In genomic region chr9:118794668-118795067, GRCm38 (mm10) we compare ENCODE assay signal across 22 mouse cellular contexts.
A peak's percentile ranks its signal among the peaks of the same experiment; 100 is the strongest.
DNase-seq lines count a peak whose midpoint lies in the region; ATAC-seq and TF ChIP-seq lines count a peak whose summit lies in the region.
"Had no signal": no experiment of that assay in that cellular context is flagged by ENCODE, and none has a peak within 500 bp of the region (broad histone marks: within the 10 kb centered on the region; RNA-seq: fewer than 3 reads in every experiment).

No protein-coding gene starts in this region.

- no peak for TF ChIP-seq POLR2A in thymus, adult 2 months (IDR thresholded peaks at IDR 0.05; ENCODE audit: control insufficient read depth, extremely low read depth, insufficient read depth, low read length, poor library complexity)

- no peak for DNase-seq in forebrain, embryonic 10.5 days (ENCODE audit: extremely low spot score, low spot score)
- DNase-seq in embryo, embryonic 11 days, result peak; percentile 71
- no peak for DNase-seq in thymus, postnatal 14 days
- DNase-seq in thymus, adult 2 months, result no peak
- no peak for DNase-seq in cerebellum, postnatal 4 days (ENCODE audit: low spot score in 2 of 2)
- DNase-seq: adrenal gland, adult 8-10 months; cerebellum, postnatal 10 days; gastrocnemius, postnatal 10 days; lung, adult 18-20 months; lung, postnatal 36 days; thymus, postnatal 25 days had no signal

- ATAC-seq in forebrain, embryonic 15.5 days (replicated peaks), result no peak
- 0 out of 2 replicates have a peak, but pooled peaks have one; percentile 29 for ATAC-seq in embryonic facial prominence, embryonic 15.5 days (ENCODE audit: insufficient number of reproducible peaks, low FRiP score, low TSS enrichment, low read depth)
- no peak for ATAC-seq in limb, embryonic 15.5 days (ENCODE audit: insufficient number of reproducible peaks, low FRiP score, low TSS enrichment, low read depth)
- ATAC-seq: CD4-positive, CD25-positive, alpha-beta regulatory T cell, adult 4 months; forebrain, embryonic 16.5 days; intestine, embryonic 16.5 days had no signal

- no peak overlapping the region for H3K9ac ChIP-seq in forebrain, embryonic 15.5 days (replicated peaks)
- no peak overlapping the region for H3K9ac ChIP-seq in embryonic facial prominence, embryonic 15.5 days
- no peak overlapping the region for H3K9ac ChIP-seq in limb, embryonic 15.5 days
- H3K9ac ChIP-seq: hindbrain, embryonic 14.5 days; midbrain, embryonic 12.5 days had no signal

- H3K9me3 ChIP-seq in forebrain, embryonic 10.5 days, result no peaks in the 10 kb centered on the region
- H3K9me3 ChIP-seq in forebrain, embryonic 15.5 days, result no peaks in the 10 kb centered on the region
- no peaks in the 10 kb centered on the region for H3K9me3 ChIP-seq in embryonic facial prominence, embryonic 15.5 days (replicated peaks)
- H3K9me3 ChIP-seq in limb, embryonic 15.5 days, result no peaks in the 10 kb centered on the region
- H3K9me3 ChIP-seq: midbrain, embryonic 12.5 days had no signal

- no peaks in the 10 kb centered on the region for H3K27me3 ChIP-seq in forebrain, embryonic 10.5 days (ENCODE audit: poor library complexity, severe bottlenecking)
- H3K27me3 ChIP-seq in forebrain, embryonic 15.5 days, result no peaks in the 10 kb centered on the region
- H3K27me3 ChIP-seq in embryonic facial prominence, embryonic 15.5 days, result no peaks in the 10 kb centered on the region
- H3K27me3 ChIP-seq in limb, embryonic 15.5 days, result no peaks in the 10 kb centered on the region
- H3K27me3 ChIP-seq in thymus, adult 2 months (ENCODE audit: control insufficient read depth, insufficient read depth, low read length), result no peaks in the 10 kb centered on the region
- H3K27me3 ChIP-seq: midbrain, embryonic 12.5 days had no signal

- H3K27ac ChIP-seq in forebrain, embryonic 10.5 days, result 0 out of 2 replicates have a peak overlapping the region, but pooled peaks have one; percentile 40
- H3K27ac ChIP-seq in forebrain, embryonic 15.5 days (replicated peaks), result no peak overlapping the region
- peak overlapping the region; percentile 53 for H3K27ac ChIP-seq in embryonic facial prominence, embryonic 15.5 days (replicated peaks)
- H3K27ac ChIP-seq in limb, embryonic 15.5 days, result 0 out of 2 replicates have a peak overlapping the region, but pooled peaks have one; percentile 17
- no peak overlapping the region for H3K27ac ChIP-seq in thymus, adult 2 months (ENCODE audit: control insufficient read depth, insufficient read depth, low read length)
- H3K27ac ChIP-seq: hindbrain, embryonic 14.5 days; kidney, postnatal 0 days; midbrain, embryonic 12.5 days had no signal

- no peak overlapping the region for H3K4me3 ChIP-seq in forebrain, embryonic 10.5 days
- no peak overlapping the region for H3K4me3 ChIP-seq in forebrain, embryonic 15.5 days
- no peak overlapping the region for H3K4me3 ChIP-seq in embryonic facial prominence, embryonic 15.5 days (replicated peaks)
- H3K4me3 ChIP-seq in limb, embryonic 15.5 days, result no peak overlapping the region
- no peak overlapping the region for H3K4me3 ChIP-seq in thymus, adult 2 months (ENCODE audit: control insufficient read depth, insufficient read depth, low read length)
- H3K4me3 ChIP-seq: erythroblast, embryonic 14.5 days; midbrain, embryonic 12.5 days; myocyte had no signal

- H3K4me2 ChIP-seq in forebrain, embryonic 15.5 days (replicated peaks), result no peak overlapping the region
- H3K4me2 ChIP-seq in embryonic facial prominence, embryonic 15.5 days (replicated peaks), result no peak overlapping the region
- H3K4me2 ChIP-seq in limb, embryonic 15.5 days, result no peak overlapping the region
- H3K4me2 ChIP-seq: hindbrain, embryonic 14.5 days; midbrain, embryonic 12.5 days had no signal

- WGBS in forebrain, embryonic 10.5 days, result 66% methylated on average over 2 of the region's 2 CpGs
- 78% methylated on average over 2 of the region's 2 CpGs for WGBS in forebrain, embryonic 15.5 days
- 41% methylated on average over 2 of the region's 2 CpGs for WGBS in embryonic facial prominence, embryonic 15.5 days
- 54% methylated on average over 2 of the region's 2 CpGs for WGBS in limb, embryonic 15.5 days
- 95% methylated on average over 2 of the region's 2 CpGs for WGBS in thymus, adult 2 months

- H3K4me1 ChIP-seq in forebrain, embryonic 10.5 days, result peaks cover 32% of the 10 kb centered on the region
- H3K4me1 ChIP-seq in forebrain, embryonic 15.5 days, result peaks cover 12% of the 10 kb centered on the region
- peaks cover 17% of the 10 kb centered on the region for H3K4me1 ChIP-seq in embryonic facial prominence, embryonic 15.5 days
- peaks cover 17% of the 10 kb centered on the region for H3K4me1 ChIP-seq in limb, embryonic 15.5 days
- H3K4me1 ChIP-seq in thymus, adult 2 months (replicated peaks; ENCODE audit: control insufficient read depth, insufficient read depth, low read length), result no peaks in the 10 kb centered on the region

- TF ChIP-seq CTCF in thymus, adult 2 months (IDR thresholded peaks at IDR 0.05; ENCODE audit: borderline replicate concordance, control insufficient read depth, extremely low read depth, insufficient read depth, low read length, poor library complexity), result no peak

- no peaks in the 10 kb centered on the region for H3K36me3 ChIP-seq in forebrain, embryonic 10.5 days (replicated peaks)
- H3K36me3 ChIP-seq in forebrain, embryonic 15.5 days, result no peaks in the 10 kb centered on the region
- no peaks in the 10 kb centered on the region for H3K36me3 ChIP-seq in embryonic facial prominence, embryonic 15.5 days
- H3K36me3 ChIP-seq in limb, embryonic 15.5 days, result no peaks in the 10 kb centered on the region
- no peaks in the 10 kb centered on the region for H3K36me3 ChIP-seq in thymus, adult 2 months (ENCODE audit: control insufficient read depth, insufficient read depth, low read length)
- H3K36me3 ChIP-seq: midbrain, embryonic 12.5 days had no signal

Comparison
In these comparisons a context has a peak if more than half of its experiments do, and no peak if none do; other contexts are left out.
1. H3K27ac ChIP-seq: peak in forebrain, embryonic 10.5 days (single experiment), embryonic facial prominence, embryonic 15.5 days (single experiment) and limb, embryonic 15.5 days (single experiment); none in forebrain, embryonic 15.5 days (single experiment) and thymus, adult 2 months (single experiment).